18 mouse cellular contexts compared by ENCODE assay signal in the genomic region with DNA sequence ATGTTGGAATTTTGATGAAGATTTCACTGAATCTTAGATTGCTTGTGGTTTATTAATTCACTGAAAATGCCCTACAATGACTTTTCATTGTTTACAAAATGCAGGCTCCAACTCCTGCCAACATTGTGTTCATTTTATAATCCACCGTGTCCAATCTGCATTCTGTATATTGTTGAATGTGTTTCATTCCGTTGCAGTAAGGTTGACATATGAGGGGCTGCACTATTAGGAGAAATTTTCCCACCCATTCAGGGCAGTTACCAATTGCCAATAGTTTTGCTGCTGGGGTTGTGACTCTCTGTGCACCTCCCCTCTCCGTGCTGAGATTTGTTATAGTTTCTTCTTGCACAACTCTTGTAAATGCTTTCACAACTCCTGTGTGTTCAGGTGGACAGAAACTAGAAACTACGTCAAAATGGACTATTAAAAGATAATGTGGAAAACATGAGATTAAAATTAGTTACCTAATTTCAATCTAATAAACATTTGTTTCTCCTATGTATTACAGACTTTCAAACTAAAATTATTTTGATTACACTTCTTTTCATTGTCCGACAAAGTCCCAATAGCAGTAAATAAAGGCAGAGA.
"Had no signal": no experiment of that assay in that cellular context is flagged by ENCODE, and none has a peak within 500 bp of the region (broad histone marks: within the 10 kb centered on the region; RNA-seq: fewer than 3 reads in every experiment).

No protein-coding gene starts in this region.

- ATAC-seq: midbrain, embryonic 13.5 days had no signal

- H3K9ac ChIP-seq: liver, embryonic 13.5 days; liver, embryonic 15.5 days; lung, embryonic 14.5 days; midbrain, embryonic 13.5 days; neural tube, embryonic 13.5 days; neural tube, embryonic 15.5 days had no signal

- H3K4me1 ChIP-seq: liver, embryonic 13.5 days; liver, embryonic 15.5 days; midbrain, embryonic 13.5 days; neural tube, embryonic 13.5 days; neural tube, embryonic 15.5 days had no signal

- H3K4me3 ChIP-seq: liver, embryonic 13.5 days; liver, embryonic 15.5 days; midbrain, embryonic 13.5 days; myocyte; neural tube, embryonic 13.5 days; neural tube, embryonic 15.5 days had no signal

- H3K27me3 ChIP-seq: liver, embryonic 13.5 days; liver, embryonic 15.5 days; midbrain, embryonic 13.5 days; neural tube, embryonic 13.5 days; neural tube, embryonic 15.5 days had no signal

- H3K9me3 ChIP-seq: liver, embryonic 13.5 days; liver, embryonic 15.5 days; midbrain, embryonic 13.5 days; neural tube, embryonic 13.5 days; neural tube, embryonic 15.5 days had no signal

- DNase-seq: liver, embryonic 13.5 days; lung, adult 18-20 months; lung, embryonic 14.5 days; lung, postnatal 10 days; lung, postnatal 4 days; retina, postnatal 1 day; right cerebral cortex, adult 18-20 months; right cerebral cortex, postnatal 25 days; right cerebral cortex, postnatal 4 days; spleen, adult 18-20 months; thymus, adult 18-20 months; thymus, postnatal 14 days; thymus, postnatal 36 days had no signal

- H3K36me3 ChIP-seq: liver, embryonic 13.5 days; liver, embryonic 15.5 days; midbrain, embryonic 13.5 days; neural tube, embryonic 13.5 days; neural tube, embryonic 15.5 days had no signal

- H3K4me2 ChIP-seq: liver, embryonic 13.5 days; liver, embryonic 15.5 days; lung, embryonic 14.5 days; midbrain, embryonic 13.5 days; neural tube, embryonic 13.5 days; neural tube, embryonic 15.5 days had no signal

- H3K27ac ChIP-seq: liver, embryonic 13.5 days; liver, embryonic 15.5 days; midbrain, embryonic 13.5 days; neural tube, embryonic 13.5 days; neural tube, embryonic 15.5 days had no signal
